Mouse (Mus musculus) MEL (cell line): ENCODE measurements around the gene Ltc4s. TPM values are rescaled to one million over a fixed set of nuclear protein-coding genes. Genes with fewer than 3 reads are reported as not detected.

Experiments used
- DNase-seq: peaks from one replicate; pipeline ENCODE4 v3.0.0; 2011; ENCODE audit warnings: low read depth, low spot score
- H3K27ac ChIP-seq: 2 replicates; pipeline ENCODE4 v1.5.1; 2012; ENCODE audit warnings: low read depth, mild to moderate bottlenecking, control low read depth, low read length, moderate library complexity; ENCODE audit not compliant: control insufficient read depth
- H3K27me3 ChIP-seq, 2 experiments: fragments of 150-350 bp in 1 of 2; sonication (generic) in 1 of 2; 2 replicates each; pipeline ENCODE4 v1.6.1; 2012; ENCODE audit warnings: low read length in 2 of 2, mild to moderate bottlenecking in 2 of 2, improper control_type of control experiment in 1 of 2, moderate library complexity in 1 of 2; ENCODE audit not compliant: insufficient read depth in 2 of 2, control insufficient read depth in 1 of 2
- H3K36me3 ChIP-seq, 2 experiments: 2 replicates each; pipeline ENCODE4 v1.6.1; 2012 to 2014; ENCODE audit warnings: low read length in 2 of 2, improper control_type of control experiment in 1 of 2, inconsistent platforms in 1 of 2, mild to moderate bottlenecking in 1 of 2; ENCODE audit not compliant: insufficient read depth in 2 of 2, control insufficient read depth in 1 of 2
- H3K4me1 ChIP-seq, 2 experiments: fragments of 150-350 bp in 1 of 2; sonication (generic) in 1 of 2; 2 replicates each; pipeline ENCODE4 v1.6.1; 2012; ENCODE audit warnings: low read length in 2 of 2, improper control_type of control experiment in 1 of 2, mild to moderate bottlenecking in 1 of 2; ENCODE audit not compliant: insufficient read depth in 2 of 2, control insufficient read depth in 1 of 2
- H3K4me3 ChIP-seq, 2 experiments: fragments of 150-350 bp in 1 of 2; sonication (generic) in 1 of 2; 2 replicates each; pipeline ENCODE4 v1.5.1; 2012; ENCODE audit warnings: low read depth in 2 of 2, low read length in 2 of 2, mild to moderate bottlenecking in 2 of 2, moderate library complexity in 2 of 2, control low read depth in 1 of 2, improper control_type of control experiment in 1 of 2; ENCODE audit not compliant: control insufficient read depth in 1 of 2, insufficient read depth in 1 of 2
- H3K79me2 ChIP-seq: 2 replicates; pipeline ENCODE4 v1.6.1; 2012; ENCODE audit warnings: mild to moderate bottlenecking, low read length, moderate library complexity; ENCODE audit not compliant: control insufficient read depth, poor library complexity, insufficient read depth
- H3K9ac ChIP-seq: 2 replicates; pipeline ENCODE4 v1.6.1; 2012; ENCODE audit warnings: low read depth, mild to moderate bottlenecking, control low read depth, low read length, moderate library complexity; ENCODE audit not compliant: control insufficient read depth, poor library complexity, severe bottlenecking
- H3K9me3 ChIP-seq: fragments of 150-350 bp; sonication (generic); replicated peaks from 2 replicates; pipeline ENCODE4 v1.6.1; 2012; ENCODE audit warnings: mild to moderate bottlenecking, low read length, improper control_type of control experiment, moderate library complexity; ENCODE audit not compliant: insufficient read depth
- CTCF ChIP-seq, 3 experiments: IDR thresholded peaks in 2 of 3; conservative IDR thresholded peaks in 1 of 3; 2 replicates each; pipeline ENCODE4 v1.5.1; 2011 to 2012; ENCODE audit warnings: low read length in 3 of 3, low read depth in 2 of 3, mild to moderate bottlenecking in 2 of 3, improper control_type of control experiment in 1 of 3, inconsistent platforms in 1 of 3, mixed read lengths in 1 of 3, moderate library complexity in 1 of 3; ENCODE audit not compliant: control insufficient read depth in 1 of 3, insufficient read depth in 1 of 3, poor library complexity in 1 of 3, severe bottlenecking in 1 of 3
- E2F4 ChIP-seq: IDR thresholded peaks from 2 replicates; pipeline ENCODE4 v1.6.1; 2011; ENCODE audit warnings: low read depth, low read length, improper control_type of control experiment, borderline replicate concordance
- GATA1 ChIP-seq: IDR thresholded peaks from 2 replicates; pipeline ENCODE4 v1.6.1; 2011; ENCODE audit warnings: low read depth, low read length, improper control_type of control experiment
- MAFK ChIP-seq: IDR thresholded peaks from 2 replicates; pipeline ENCODE4 v1.6.1; 2011; ENCODE audit warnings: low read depth, mild to moderate bottlenecking, low read length, improper control_type of control experiment, borderline replicate concordance
- MEF2A ChIP-seq: IDR thresholded peaks from 2 replicates; pipeline ENCODE4 v1.6.1; 2014; ENCODE audit warnings: low read depth, mild to moderate bottlenecking, inconsistent platforms, low read length, improper control_type of control experiment; ENCODE audit not compliant: poor library complexity, insufficient replicate concordance, severe bottlenecking; ENCODE audit errors: extremely low read depth
- NELFE ChIP-seq: IDR thresholded peaks from 2 replicates; pipeline ENCODE4 v1.6.1; 2011; ENCODE audit warnings: low read depth, low read length, improper control_type of control experiment
- POLR2A ChIP-seq, 2 experiments: IDR thresholded peaks; 2 replicates each; pipeline ENCODE4 v1.6.1; 2011 to 2012; ENCODE audit warnings: low read length in 2 of 2, mild to moderate bottlenecking in 2 of 2, control low read depth in 1 of 2, improper control_type of control experiment in 1 of 2, low read depth in 1 of 2, moderate library complexity in 1 of 2; ENCODE audit not compliant: control insufficient read depth in 1 of 2, insufficient read depth in 1 of 2, poor library complexity in 1 of 2
- POLR2AphosphoS2 ChIP-seq: IDR thresholded peaks from 2 replicates; pipeline ENCODE4 v1.6.1; 2011; ENCODE audit warnings: low read length, improper control_type of control experiment
- RAD21 ChIP-seq: IDR thresholded peaks from 2 replicates; pipeline ENCODE4 v1.6.1; 2011; ENCODE audit warnings: mild to moderate bottlenecking, low read depth, low read length, improper control_type of control experiment
- SIN3A ChIP-seq: IDR thresholded peaks from 2 replicates; pipeline ENCODE4 v1.6.1; 2012; ENCODE audit warnings: low read length, improper control_type of control experiment, inconsistent platforms
- SMC3 ChIP-seq: IDR thresholded peaks from 2 replicates; pipeline ENCODE4 v1.6.1; 2011; ENCODE audit warnings: low read depth, low read length, improper control_type of control experiment
- TBP ChIP-seq: IDR thresholded peaks from 2 replicates; pipeline ENCODE4 v1.8.0; 2011; ENCODE audit warnings: low read depth, low read length, improper control_type of control experiment
- USF2 ChIP-seq, 2 experiments: IDR thresholded peaks; 2 replicates each; pipeline ENCODE4 v1.6.1; 2011 to 2012; ENCODE audit warnings: improper control_type of control experiment in 2 of 2, low read length in 2 of 2, borderline replicate concordance in 1 of 2, inconsistent platforms in 1 of 2, low read depth in 1 of 2, mild to moderate bottlenecking in 1 of 2; ENCODE audit not compliant: insufficient read depth in 1 of 2
- ZC3H11A ChIP-seq: IDR thresholded peaks from 2 replicates; pipeline ENCODE4 v1.6.1; 2012; ENCODE audit warnings: low read depth, mild to moderate bottlenecking, inconsistent platforms, low read length, improper control_type of control experiment
- ZKSCAN1 ChIP-seq: IDR thresholded peaks from 2 replicates; pipeline ENCODE4 v1.6.1; 2012; ENCODE audit warnings: low read depth, mild to moderate bottlenecking, inconsistent platforms, low read length, improper control_type of control experiment, moderate library complexity
- ZMIZ1 ChIP-seq: IDR thresholded peaks from 2 replicates; pipeline ENCODE4 v1.6.1; 2012; ENCODE audit warnings: low read depth, mild to moderate bottlenecking, inconsistent platforms, low read length, improper control_type of control experiment, moderate library complexity
- polyA plus RNA-seq, 2 experiments: library from polyadenylated mRNA; stranded (reverse) in 1 of 2; unstranded in 1 of 2; fragments of >175 nt in 1 of 2; fragments of >200 nt in 1 of 2; gene quantifications; 2 replicates each; pipeline versions ENCODE4 v1.2.1 to v1.2.4; 2012; ENCODE audit warnings: low replicate concordance in 2 of 2, low read depth in 1 of 2; ENCODE audit not compliant: insufficient read length in 2 of 2, insufficient read depth in 1 of 2, missing spikeins in 1 of 2
- total RNA-seq: library from RNA; depleted of rRNA; stranded (reverse); fragments of 300-350 nt; gene quantifications from 2 replicates; pipeline ENCODE4 v1.2.3, GENCODE M21; 2012

Ltc4s gene
- total and polyA plus RNA-seq, 3 experiments = 3.1 to 3.4 TPM; not detected in 1

DNA sequence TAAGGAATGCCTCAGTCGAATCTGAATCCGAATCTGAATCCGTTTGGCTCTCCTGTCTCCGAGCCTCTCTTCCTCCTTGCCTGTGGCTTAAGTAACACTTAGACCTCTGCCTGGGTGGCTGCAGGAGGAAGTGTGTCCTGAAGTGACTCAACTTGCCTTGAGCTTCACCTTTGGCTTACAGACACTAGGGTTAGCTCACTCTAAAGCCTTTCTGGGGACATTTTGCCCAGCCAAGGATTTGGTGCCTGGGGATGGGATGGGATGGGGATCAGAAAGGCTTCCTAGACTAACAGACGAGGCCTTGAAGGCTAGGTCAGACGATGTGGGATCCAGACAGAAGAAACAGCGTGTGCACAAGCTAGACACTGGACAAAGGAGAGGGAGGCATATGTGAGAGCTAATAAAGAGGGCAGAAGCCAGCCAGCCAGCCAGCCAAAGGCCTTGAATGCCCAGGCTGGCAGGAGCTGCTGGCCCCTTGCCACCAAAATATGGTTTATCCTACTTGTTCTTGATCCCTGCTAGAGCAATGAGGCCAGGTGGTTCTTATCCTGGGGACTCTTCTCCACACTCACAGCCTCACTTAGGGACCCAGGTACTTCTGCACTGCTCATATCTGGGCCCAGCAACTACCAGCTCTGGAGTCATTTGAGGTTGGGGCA lies 9.0 kb downstream of the Ltc4s start:
- Histone ChIP-seq H3K27me3 (no peaks in the 10 kb centered on the region), H3K9ac (no peak overlapping the region), H3K4me3 (no peak overlapping the region), H3K9me3 (no peaks in the 10 kb centered on the region), H3K79me2 (peaks cover 8% of the 10 kb centered on the region), H3K36me3 (peaks cover 2 to 5% of the 10 kb centered on the region in 2 experiments; a peak in 1 of 4 replicates), H3K4me1 (peaks cover 3 to 14% of the 10 kb centered on the region in 2 experiments; a peak in 3 of 4 replicates), H3K27ac (no peak overlapping the region)
- no peak for DNase-seq
- TF ChIP-seq MEF2A (no peak), CTCF (IDR thresholded peaks at IDR 0.05 in 2 of 3, conservative IDR thresholded peaks at IDR 0.05 in 1 of 3; ENCODE audit: control insufficient read depth in 1 of 3, insufficient read depth in 1 of 3, low read depth in 2 of 3, low read length in 3 of 3, poor library complexity in 1 of 3, severe bottlenecking in 1 of 3) (no peak), USF2 (IDR thresholded peaks at IDR 0.05; ENCODE audit: borderline replicate concordance in 1 of 2, insufficient read depth in 1 of 2, low read depth in 1 of 2, low read length in 2 of 2) (no peak), ZKSCAN1 (no peak), MAFK (no peak), GATA1 (no peak)

DNA sequence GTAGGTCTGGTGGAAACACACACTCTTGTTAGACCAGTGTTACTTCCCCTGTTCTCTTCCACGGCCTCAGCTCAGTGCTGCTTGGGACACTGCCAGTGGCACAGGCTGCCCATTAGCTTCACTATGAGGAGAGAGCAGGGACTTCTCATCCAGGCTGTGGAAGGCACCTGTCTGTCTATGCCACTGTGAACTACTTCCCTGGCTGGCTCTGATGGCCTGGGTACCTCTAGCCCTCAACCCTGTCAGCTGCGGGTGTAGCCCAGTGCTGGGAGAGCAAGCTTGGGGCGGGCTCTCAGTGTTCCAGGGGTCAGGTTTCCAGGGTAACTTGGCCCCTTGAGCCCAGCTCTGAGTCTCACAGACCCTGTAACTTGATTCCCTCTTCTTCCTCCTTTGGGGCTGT lies 9.6 kb downstream of the Ltc4s start:
- H3K4me1 ChIP-seq = peaks cover 4 to 15% of the 10 kb centered on the region in 2 experiments; a peak in 3 of 4 replicates
- H3K27ac ChIP-seq = no peak overlapping the region
- no peaks in the 10 kb centered on the region for H3K27me3 ChIP-seq
- peaks cover 12% of the 10 kb centered on the region for H3K79me2 ChIP-seq
- DNase-seq = peak; percentile 35
- H3K9ac ChIP-seq = no peak overlapping the region
- H3K9me3 ChIP-seq = no peaks in the 10 kb centered on the region
- TF ChIP-seq SIN3A = no peak
- no peak for TF ChIP-seq TBP
- no peak for TF ChIP-seq CTCF (IDR thresholded peaks at IDR 0.05 in 2 of 3, conservative IDR thresholded peaks at IDR 0.05 in 1 of 3; ENCODE audit: control insufficient read depth in 1 of 3, insufficient read depth in 1 of 3, low read depth in 2 of 3, low read length in 3 of 3, poor library complexity in 1 of 3, severe bottlenecking in 1 of 3)
- no peak for TF ChIP-seq POLR2A (IDR thresholded peaks at IDR 0.05; ENCODE audit: control insufficient read depth in 1 of 2, insufficient read depth in 1 of 2, low read depth in 1 of 2, low read length in 2 of 2, poor library complexity in 1 of 2)
- TF ChIP-seq POLR2AphosphoS2 = no peak
- TF ChIP-seq RAD21 = no peak
- TF ChIP-seq, all 39 proteins: peak for 0
- Histone ChIP-seq H3K4me3 (no peak overlapping the region), H3K36me3 (peaks cover 3 to 5% of the 10 kb centered on the region in 2 experiments; a peak in 3 of 4 replicates)

DNA sequence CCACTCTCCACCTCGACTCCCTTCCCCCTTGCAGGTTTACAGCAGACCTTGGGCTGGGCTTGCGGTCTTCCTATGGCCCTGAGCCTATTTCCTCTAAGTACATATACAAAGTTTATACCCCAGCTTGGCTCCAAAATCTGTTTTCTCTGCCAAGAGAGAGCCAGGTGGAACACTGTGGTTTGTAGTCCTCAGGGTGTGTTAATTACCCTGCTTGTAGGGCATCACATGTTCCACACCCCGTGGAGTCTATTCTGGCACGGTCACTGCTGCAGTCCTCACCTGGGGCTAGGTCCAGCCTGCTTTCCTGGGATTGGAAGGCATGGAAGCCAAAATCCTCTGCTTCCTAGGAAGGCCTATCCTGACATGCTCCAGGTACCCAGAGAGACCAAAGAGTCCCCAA lies 10.7 kb downstream of the Ltc4s start:
- Histone ChIP-seq H3K9me3 (no peaks in the 10 kb centered on the region), H3K79me2 (peaks cover 12% of the 10 kb centered on the region), H3K4me3 (no peak overlapping the region), H3K36me3 (peaks cover 2 to 12% of the 10 kb centered on the region in 2 experiments; a peak in 2 of 4 replicates), H3K4me1 (peaks cover 6 to 21% of the 10 kb centered on the region in 2 experiments; a peak in 3 of 4 replicates), H3K9ac (no peak overlapping the region), H3K27ac (no peak overlapping the region), H3K27me3 (no peaks in the 10 kb centered on the region)
- TF ChIP-seq E2F4 = no peak
- TF ChIP-seq CTCF (IDR thresholded peaks at IDR 0.05 in 2 of 3, conservative IDR thresholded peaks at IDR 0.05 in 1 of 3; ENCODE audit: control insufficient read depth in 1 of 3, insufficient read depth in 1 of 3, low read depth in 2 of 3, low read length in 3 of 3, poor library complexity in 1 of 3, severe bottlenecking in 1 of 3) = no peak
- no peak for TF ChIP-seq ZMIZ1
- TF ChIP-seq MAFK = no peak
- TF ChIP-seq NELFE = no peak
- no peak for TF ChIP-seq SMC3
- no peak for TF ChIP-seq ZC3H11A
- DNase-seq = no peak
